Mouse (Mus musculus): ENCODE measurements around the gene H6pd. TPM values are rescaled to one million over a fixed set of nuclear protein-coding genes. Genes with fewer than 3 reads are reported as not detected.

H6pd gene
- total and polyA plus RNA-seq, 3 experiments, result 6.9 to 10.8 TPM; not detected in 1

GRCm38 (mm10) chr4:149964285-149964684 lies 44.5 kb downstream of the H6pd start:
- Histone ChIP-seq H3K4me1 (ENCODE audit: control insufficient read depth in 1 of 2, insufficient read depth in 2 of 2, low read length in 2 of 2) (no peaks in the 10 kb centered on the region), H3K36me3 (ENCODE audit: control insufficient read depth in 1 of 2, insufficient read depth in 2 of 2, low read length in 2 of 2) (no peaks in the 10 kb centered on the region), H3K79me2 (ENCODE audit: control insufficient read depth, insufficient read depth, low read length, poor library complexity) (no peaks in the 10 kb centered on the region), H3K4me3 (ENCODE audit: control insufficient read depth in 1 of 2, insufficient read depth in 1 of 2, low read depth in 2 of 2, low read length in 2 of 2) (no peak overlapping the region), H3K9me3 (replicated peaks; ENCODE audit: insufficient read depth, low read length) (no peaks in the 10 kb centered on the region), H3K27me3 (ENCODE audit: control insufficient read depth in 1 of 2, insufficient read depth in 2 of 2, low read length in 2 of 2) (no peaks in the 10 kb centered on the region), H3K27ac (ENCODE audit: control insufficient read depth, low read depth, low read length) (no peak overlapping the region), H3K9ac (ENCODE audit: control insufficient read depth, low read depth, low read length, poor library complexity, severe bottlenecking) (no peak overlapping the region)
- no peak for DNase-seq (ENCODE audit: low read depth, low spot score)
- TF ChIP-seq RAD21 (IDR thresholded peaks at IDR 0.05; ENCODE audit: low read depth, low read length) (no peak), ZMIZ1 (IDR thresholded peaks at IDR 0.05; ENCODE audit: low read depth, low read length) (no peak), HCFC1 (IDR thresholded peaks at IDR 0.05; ENCODE audit: low read depth, low read length) (no peak), MAZ (IDR thresholded peaks at IDR 0.05; ENCODE audit: low read depth, low read length) (no peak), USF2 (IDR thresholded peaks at IDR 0.05; ENCODE audit: borderline replicate concordance in 1 of 2, insufficient read depth in 1 of 2, low read depth in 1 of 2, low read length in 2 of 2) (no peak), MXI1 (IDR thresholded peaks at IDR 0.05; ENCODE audit: low read depth, low read length) (no peak), EP300 (IDR thresholded peaks at IDR 0.05; ENCODE audit: low read depth in 1 of 2, low read length in 2 of 2) (no peak), TCF12 (IDR thresholded peaks at IDR 0.05; ENCODE audit: low read depth, low read length) (no peak), JUND (IDR thresholded peaks at IDR 0.05; ENCODE audit: low read depth, low read length) (no peak), GATA1 (IDR thresholded peaks at IDR 0.05; ENCODE audit: low read depth, low read length) (no peak), RCOR1 (IDR thresholded peaks at IDR 0.05; ENCODE audit: low read depth, low read length) (no peak), TBP (IDR thresholded peaks at IDR 0.05; ENCODE audit: low read depth, low read length) (no peak), MYB (IDR thresholded peaks at IDR 0.05; ENCODE audit: low read depth, low read length) (no peak)

GRCm38 (mm10) chr4:149960391-149960790 lies 48.4 kb downstream of the H6pd start:
- Histone ChIP-seq H3K4me1 (ENCODE audit: control insufficient read depth in 1 of 2, insufficient read depth in 2 of 2, low read length in 2 of 2) (peaks cover 0 to 3% of the 10 kb centered on the region in 2 experiments; a peak in 1 of 4 replicates), H3K79me2 (ENCODE audit: control insufficient read depth, insufficient read depth, low read length, poor library complexity) (no peaks in the 10 kb centered on the region), H3K36me3 (ENCODE audit: control insufficient read depth in 1 of 2, insufficient read depth in 2 of 2, low read length in 2 of 2) (no peaks in the 10 kb centered on the region), H3K9me3 (replicated peaks; ENCODE audit: insufficient read depth, low read length) (no peaks in the 10 kb centered on the region), H3K27ac (ENCODE audit: control insufficient read depth, low read depth, low read length) (no peak overlapping the region), H3K9ac (ENCODE audit: control insufficient read depth, low read depth, low read length, poor library complexity, severe bottlenecking) (no peak overlapping the region), H3K27me3 (ENCODE audit: control insufficient read depth in 1 of 2, insufficient read depth in 2 of 2, low read length in 2 of 2) (no peaks in the 10 kb centered on the region), H3K4me3 (ENCODE audit: control insufficient read depth in 1 of 2, insufficient read depth in 1 of 2, low read depth in 2 of 2, low read length in 2 of 2) (no peak overlapping the region)
- TF ChIP-seq POLR2AphosphoS5 (IDR thresholded peaks at IDR 0.05; ENCODE audit: borderline replicate concordance, low read depth, low read length) (no peak), SIN3A (IDR thresholded peaks at IDR 0.05; ENCODE audit: low read length) (no peak), JUND (IDR thresholded peaks at IDR 0.05; ENCODE audit: low read depth, low read length) (no peak), USF2 (IDR thresholded peaks at IDR 0.05; ENCODE audit: borderline replicate concordance in 1 of 2, insufficient read depth in 1 of 2, low read depth in 1 of 2, low read length in 2 of 2) (no peak), TAL1 (IDR thresholded peaks at IDR 0.05; ENCODE audit: low read length) (no peak), NELFE (IDR thresholded peaks at IDR 0.05; ENCODE audit: low read depth, low read length) (no peak), HCFC1 (IDR thresholded peaks at IDR 0.05; ENCODE audit: low read depth, low read length) (no peak), SMC3 (IDR thresholded peaks at IDR 0.05; ENCODE audit: low read depth, low read length) (no peak), E2F4 (IDR thresholded peaks at IDR 0.05; ENCODE audit: borderline replicate concordance, low read depth, low read length) (no peak), TBP (IDR thresholded peaks at IDR 0.05; ENCODE audit: low read depth, low read length) (no peak), UBTF (IDR thresholded peaks at IDR 0.05; ENCODE audit: borderline replicate concordance, insufficient read depth, low read depth, low read length) (no peak), MYB (IDR thresholded peaks at IDR 0.05; ENCODE audit: low read depth, low read length) (no peak), ELF1 (IDR thresholded peaks at IDR 0.05; ENCODE audit: low read depth, low read length) (no peak), MEF2A (IDR thresholded peaks at IDR 0.05; ENCODE audit: extremely low read depth, insufficient replicate concordance, low read depth, low read length, poor library complexity, severe bottlenecking) (no peak), EP300 (IDR thresholded peaks at IDR 0.05; ENCODE audit: low read depth in 1 of 2, low read length in 2 of 2) (no peak), TCF12 (IDR thresholded peaks at IDR 0.05; ENCODE audit: low read depth, low read length) (no peak), MAZ (IDR thresholded peaks at IDR 0.05; ENCODE audit: low read depth, low read length) (no peak), CHD2 (IDR thresholded peaks at IDR 0.05; ENCODE audit: low read length) (no peak), KAT2A (conservative IDR thresholded peaks at IDR 0.05; ENCODE audit: low read depth, low read length) (no peak), POLR2A (IDR thresholded peaks at IDR 0.05; ENCODE audit: control insufficient read depth in 1 of 2, insufficient read depth in 1 of 2, low read depth in 1 of 2, low read length in 2 of 2, poor library complexity in 1 of 2) (no peak)
- no peak for DNase-seq (ENCODE audit: low read depth, low spot score)
